Mouse (Mus musculus): Measurements from ENCODE around the gene Enah.

Gene Enah

DNA sequence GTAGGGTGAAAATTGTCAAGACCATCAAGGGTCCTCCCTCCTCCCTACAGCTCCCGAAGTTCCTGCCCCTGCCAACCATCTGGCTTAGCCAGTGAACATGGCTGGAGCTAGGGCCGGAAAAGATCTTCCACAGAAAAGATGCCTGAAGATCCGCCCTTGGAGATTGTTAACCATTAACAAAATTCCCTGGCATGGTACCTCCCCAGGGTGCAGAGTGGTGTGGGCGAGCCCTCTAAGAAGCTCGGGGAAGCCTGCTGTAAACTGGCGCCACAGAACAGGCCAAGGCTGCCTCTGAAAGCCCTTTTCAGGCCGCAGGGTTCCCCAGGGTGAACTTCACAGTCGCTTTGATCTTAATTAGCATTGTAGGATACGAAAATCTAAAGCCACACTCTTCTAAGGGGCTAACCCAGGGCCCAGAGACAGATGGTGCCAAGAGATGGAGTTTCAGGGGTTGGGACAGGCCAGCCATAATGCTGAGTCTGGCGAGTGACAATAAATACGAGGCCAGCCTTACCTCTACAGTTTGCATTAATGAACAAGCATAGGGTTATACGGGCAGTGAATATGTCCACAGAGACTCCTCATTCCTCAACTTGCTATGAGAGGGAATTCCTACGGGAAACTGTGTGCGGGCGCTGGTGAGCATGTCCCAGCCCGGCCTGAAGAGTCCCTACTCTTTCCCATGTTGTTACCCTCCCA is 157.0 kb downstream of the Enah start:
- in situ Hi-C loops (cut with MboI; ENCODE audit: low pct_unique_long_range_greater_than_20kb in 1 of 2, low sequenced_read_pairs in 2 of 2, unreplicated experiment in 1 of 2): no loop called here

DNA sequence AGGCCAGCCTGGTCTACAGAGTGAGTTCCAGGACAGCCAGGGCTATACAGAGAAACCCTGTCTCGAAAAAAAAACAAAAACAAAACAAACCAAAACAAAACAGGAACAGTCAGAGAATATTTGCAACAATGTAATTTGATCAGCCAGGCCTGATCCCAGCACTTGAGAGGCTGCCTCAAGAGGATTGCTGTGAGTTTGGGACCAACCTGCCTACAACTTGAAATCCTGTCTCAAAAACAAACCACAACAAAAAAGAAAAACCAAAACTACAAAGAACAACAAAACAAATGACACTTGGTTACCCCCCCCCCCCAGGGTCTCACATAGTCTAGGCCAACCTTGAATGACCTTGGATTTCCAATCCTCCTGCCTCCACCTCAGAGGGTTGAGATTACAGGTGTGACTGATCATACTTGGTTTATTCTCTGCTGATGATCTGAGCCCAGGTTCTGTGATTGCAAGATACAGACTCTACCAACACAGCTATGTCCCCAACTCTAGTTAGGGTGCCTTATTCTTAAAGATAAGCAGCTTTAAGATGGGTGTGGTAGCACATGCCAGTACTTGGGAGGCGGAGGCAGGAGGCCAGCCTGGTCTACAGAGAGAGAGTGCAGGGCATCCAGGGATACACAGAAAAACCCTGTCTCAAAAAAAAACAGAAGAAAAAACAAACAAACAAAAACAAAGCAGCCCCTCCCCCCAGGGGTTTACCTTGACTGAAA is 158.4 kb downstream of the Enah start:
- in situ Hi-C loops (cut with MboI; ENCODE audit: low pct_unique_long_range_greater_than_20kb in 1 of 2, low sequenced_read_pairs in 2 of 2, unreplicated experiment in 1 of 2): no loop called here

DNA sequence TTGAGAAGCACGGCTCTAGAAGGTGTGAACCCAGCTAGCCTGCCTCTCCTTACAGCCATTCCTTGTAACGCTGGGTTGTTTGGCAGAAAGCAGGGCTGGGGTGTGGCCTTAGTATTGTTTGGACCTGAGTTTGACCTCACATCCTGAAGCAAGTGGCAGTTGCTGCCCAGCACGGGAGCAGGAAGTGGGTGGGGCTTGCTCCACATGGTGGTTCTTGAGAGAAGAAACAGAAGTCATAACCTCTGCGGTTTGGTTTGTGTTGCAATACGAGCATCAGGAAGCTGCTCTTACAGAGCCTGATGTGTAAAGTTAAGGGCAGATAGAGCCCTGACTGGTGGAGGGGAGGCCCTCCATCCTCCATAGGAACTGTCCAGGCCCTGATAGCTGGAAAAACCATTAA is 159.1 kb downstream of the Enah start:
- in situ Hi-C loops (cut with MboI; ENCODE audit: low pct_unique_long_range_greater_than_20kb in 1 of 2, low sequenced_read_pairs in 2 of 2, unreplicated experiment in 1 of 2): no loop called here

DNA sequence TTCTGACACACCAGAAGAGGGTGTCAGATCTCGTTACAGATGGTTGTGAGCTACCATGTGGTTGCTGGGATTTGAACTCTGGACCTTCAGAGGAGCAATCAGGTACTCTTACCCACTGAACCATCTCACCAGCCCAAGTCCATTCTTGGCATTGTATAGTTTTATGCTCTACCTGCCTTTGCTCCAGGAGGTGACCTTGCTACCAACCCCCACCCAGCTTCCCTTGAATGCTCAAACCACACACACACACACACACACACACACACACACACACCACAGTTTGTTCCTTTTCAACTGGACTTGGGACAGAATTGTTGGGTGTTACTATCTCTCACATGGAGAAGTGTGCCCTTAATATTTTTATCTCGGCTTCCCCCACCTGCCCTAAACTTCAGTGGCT is 163.5 kb downstream of the Enah start:
- in situ Hi-C loops (cut with MboI; ENCODE audit: low pct_unique_long_range_greater_than_20kb in 1 of 2, low sequenced_read_pairs in 2 of 2, unreplicated experiment in 1 of 2): no loop called here

DNA sequence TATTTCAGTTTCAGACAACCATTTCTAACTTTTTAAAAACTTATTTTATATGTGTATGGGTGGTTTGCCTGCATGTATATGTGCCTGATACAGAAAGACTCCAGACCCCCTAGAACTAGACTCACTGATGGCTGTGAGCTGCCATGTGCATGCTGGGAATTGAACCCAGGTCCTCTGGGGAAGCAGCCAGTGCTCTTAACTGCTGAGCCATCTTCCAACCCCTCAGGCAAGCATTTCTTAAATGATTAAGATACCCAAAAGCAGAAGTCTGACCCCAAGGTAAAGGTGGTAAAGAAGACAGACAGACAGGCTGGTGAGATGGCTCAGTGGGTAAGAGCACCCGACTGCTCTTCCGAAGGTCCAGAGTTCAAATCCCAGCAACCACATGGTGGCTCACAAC is 165.0 kb downstream of the Enah start:
- in situ Hi-C loops (cut with MboI; ENCODE audit: low pct_unique_long_range_greater_than_20kb in 1 of 2, low sequenced_read_pairs in 2 of 2, unreplicated experiment in 1 of 2): no loop called here

DNA sequence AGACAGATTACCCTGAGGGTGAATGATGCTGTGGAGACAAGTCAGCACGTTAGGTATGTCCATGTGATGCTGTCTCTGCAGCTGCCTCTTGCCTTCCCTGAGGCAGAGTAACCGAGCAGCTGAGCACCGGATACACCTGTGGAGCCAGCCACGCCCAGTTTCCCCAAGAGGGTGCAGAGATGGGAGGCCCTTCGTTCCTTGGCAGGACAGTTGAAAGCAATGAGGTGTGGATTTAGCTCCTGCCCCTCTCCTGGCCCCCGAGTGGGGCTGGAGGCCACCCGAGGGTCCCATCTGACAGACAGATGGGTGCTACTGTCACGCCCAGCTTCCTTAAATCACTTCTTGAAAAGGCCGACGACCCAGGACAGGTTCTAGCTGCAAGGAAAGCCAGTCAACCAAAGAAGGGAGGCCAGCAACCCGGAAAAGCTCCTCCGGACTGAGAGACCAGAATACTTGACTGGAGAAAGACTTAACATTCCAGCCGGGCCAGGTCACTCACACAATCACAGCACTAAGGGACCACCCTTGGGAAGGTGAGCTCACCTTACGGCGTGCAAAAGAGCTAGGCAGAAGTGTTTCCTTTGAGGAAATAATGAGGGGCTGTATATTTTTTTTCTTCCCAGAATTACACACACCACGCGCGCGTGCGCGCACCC is 166.6 kb downstream of the Enah start:
- in situ Hi-C loops (cut with MboI; ENCODE audit: low pct_unique_long_range_greater_than_20kb in 1 of 2, low sequenced_read_pairs in 2 of 2, unreplicated experiment in 1 of 2): no loop called here

DNA sequence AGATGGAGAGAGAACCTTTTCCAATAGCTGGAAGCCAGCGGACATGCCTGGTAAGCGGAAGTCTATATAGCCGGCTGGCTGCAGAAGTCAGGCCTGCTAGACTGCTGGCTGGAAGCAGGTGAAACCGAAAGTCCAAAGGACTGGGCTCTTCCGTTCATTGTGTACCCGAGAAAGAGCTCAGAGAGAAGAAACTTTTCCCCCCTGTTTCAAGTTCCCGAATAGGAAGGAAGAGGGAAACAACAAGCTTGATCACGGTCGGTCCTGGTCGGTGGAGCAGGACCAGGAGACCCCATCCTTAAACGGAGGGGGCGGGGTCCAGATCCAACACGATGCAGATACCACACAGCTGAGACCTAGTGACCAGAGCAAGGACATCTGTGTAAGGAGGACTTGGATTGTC is 167.3 kb downstream of the Enah start:
- in situ Hi-C loops (cut with MboI; ENCODE audit: low pct_unique_long_range_greater_than_20kb in 1 of 2, low sequenced_read_pairs in 2 of 2, unreplicated experiment in 1 of 2): no loop called here

DNA sequence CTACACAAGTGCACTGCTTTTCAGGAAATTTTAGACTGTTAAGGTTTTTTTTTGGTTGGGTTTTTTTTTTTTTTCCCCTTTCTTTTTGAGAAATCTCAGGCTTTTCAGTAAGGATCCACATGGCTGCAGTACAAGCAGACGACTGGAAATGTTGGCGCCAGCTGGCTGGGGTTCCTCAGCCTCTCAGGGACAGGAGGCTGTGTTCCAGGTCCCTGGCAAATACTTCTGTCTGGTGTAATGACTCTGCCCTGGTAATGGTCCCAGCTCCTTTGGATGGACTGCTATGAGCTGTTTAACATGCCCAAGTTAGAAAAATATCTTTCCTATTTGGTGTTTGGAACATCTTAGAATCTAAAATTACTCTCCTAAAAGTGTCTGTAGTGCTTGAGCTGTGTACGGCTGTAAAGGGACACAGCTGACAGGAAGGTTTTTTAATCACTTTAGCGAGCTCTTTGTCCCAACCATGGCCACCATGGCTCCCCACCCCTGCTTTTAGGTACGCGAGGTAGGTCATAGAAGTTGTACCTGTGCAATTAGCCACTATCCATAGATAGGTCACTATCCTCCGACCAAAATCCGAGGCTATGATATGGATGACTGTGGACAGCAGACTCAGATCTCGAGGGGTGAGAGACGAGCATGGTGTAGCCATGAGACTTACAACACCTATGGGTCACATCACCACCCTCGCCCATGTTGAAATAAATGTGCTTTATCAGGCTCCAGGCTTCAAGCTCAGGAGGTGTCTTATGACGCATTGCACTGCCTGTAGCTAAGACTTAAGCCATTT is 168.1 kb downstream of the Enah start:
- in situ Hi-C loops (cut with MboI; ENCODE audit: low pct_unique_long_range_greater_than_20kb in 1 of 2, low sequenced_read_pairs in 2 of 2, unreplicated experiment in 1 of 2): no loop called here

DNA sequence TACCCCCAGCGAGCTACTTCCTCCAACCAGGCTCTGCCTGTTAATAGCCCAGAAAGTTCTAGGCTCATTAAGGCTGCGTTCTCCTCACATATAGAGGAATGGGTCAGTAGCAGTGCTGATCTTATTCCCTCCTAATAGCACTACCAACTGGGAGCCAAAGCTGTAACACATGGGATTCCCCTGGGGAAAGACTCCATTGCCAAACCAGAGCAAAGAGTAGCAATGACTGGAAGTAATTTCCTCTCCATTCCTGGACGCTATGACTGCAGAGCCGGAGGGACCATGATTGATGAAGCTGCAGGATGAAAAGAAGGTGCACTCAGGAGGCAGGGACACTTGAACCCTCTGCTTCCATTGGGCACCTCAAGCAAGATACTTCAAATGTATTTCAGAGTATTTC is 169.3 kb downstream of the Enah start:
- in situ Hi-C loops (cut with MboI; ENCODE audit: low pct_unique_long_range_greater_than_20kb in 1 of 2, low sequenced_read_pairs in 2 of 2, unreplicated experiment in 1 of 2): no loop called here

DNA sequence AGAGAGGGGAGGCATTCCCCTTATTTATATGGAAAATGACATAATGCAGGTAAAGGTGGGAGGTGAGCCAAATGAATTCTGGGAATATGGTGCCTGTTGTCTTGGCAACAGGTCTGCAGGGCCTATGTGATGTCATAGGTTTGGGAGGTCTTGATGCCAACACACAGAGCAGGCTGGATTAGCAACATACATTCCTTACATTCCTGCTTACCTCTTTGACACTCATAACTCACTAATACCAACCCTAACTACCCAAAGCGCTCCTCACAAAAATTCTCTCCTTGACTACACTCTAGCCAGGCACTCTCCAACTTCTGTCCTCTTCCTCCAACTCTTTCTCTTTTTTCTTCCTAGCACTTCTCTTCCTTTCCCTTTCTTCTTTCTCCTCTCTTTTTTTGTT is 171.6 kb downstream of the Enah start:
- in situ Hi-C loops (cut with MboI; ENCODE audit: low pct_unique_long_range_greater_than_20kb in 1 of 2, low sequenced_read_pairs in 2 of 2, unreplicated experiment in 1 of 2): no loop called here

DNA sequence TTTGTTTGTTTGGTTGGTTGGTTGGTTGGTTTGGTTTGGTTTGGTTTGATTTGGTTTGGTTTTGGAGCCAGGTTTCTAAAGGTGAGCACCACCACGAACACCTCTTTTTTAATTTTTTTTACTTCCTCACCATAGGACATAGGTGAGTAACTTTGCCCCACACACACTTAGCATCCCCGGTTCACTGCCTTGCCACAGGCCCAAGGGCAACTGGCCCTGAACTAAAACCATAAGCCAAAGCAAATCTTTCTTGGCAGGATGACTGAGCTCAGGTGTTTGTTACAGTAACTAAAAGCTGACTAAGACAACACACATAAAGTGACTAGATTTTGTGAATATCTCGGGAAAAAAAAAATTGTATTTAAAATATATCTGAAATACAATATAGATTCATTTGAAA is 172.4 kb downstream of the Enah start:
- in situ Hi-C loops (cut with MboI; ENCODE audit: low pct_unique_long_range_greater_than_20kb in 1 of 2, low sequenced_read_pairs in 2 of 2, unreplicated experiment in 1 of 2): no loop called here
